Mouse (Mus musculus): Measurements from ENCODE around the gene Gm9513. TPM values are rescaled to one million over a fixed set of nuclear protein-coding genes. Genes with fewer than 3 reads are reported as not detected.

Gm9513 gene
- polyA plus RNA-seq (2012; rRNA removed) (not detected in 2 replicates), polyA plus RNA-seq (2014; fragmentation: Nextera tagmentation; extraction: Ambion mirVana) (not detected in 2 replicates)

GRCm38 (mm10) chr9:36475338-36475737 lies at the start of gene Gm9513:
TSS of gene Gm9513 (plus strand) at chr9:36475638.
- Histone ChIP-seq H3K9ac (ENCODE audit: low read depth, low read length, severe bottlenecking) (no peak within 1 kb of the TSS), H3K4me2 (replicated peaks; ENCODE audit: low read depth, low read length, severe bottlenecking) (no peak within 1 kb of the TSS), H3K9me3 (ENCODE audit: control insufficient read depth, low read length) (no peaks in the 10 kb centered on the region), H3K27ac (replicated peaks; ENCODE audit: low read depth, low read length) (no peak within 1 kb of the TSS), H3K4me1 (ENCODE audit: control insufficient read depth, insufficient read depth, low read length) (no peaks in the 10 kb centered on the region), H3K4me3 (replicated peaks; ENCODE audit: low read length) (no peak within 1 kb of the TSS), H3K27me3 (ENCODE audit: control insufficient read depth, insufficient read depth, low read length) (no peaks in the 10 kb centered on the region), H3K36me3 (ENCODE audit: control insufficient read depth, insufficient read depth, low read length) (no peaks in the 10 kb centered on the region)
- WGBS, result 59% methylated on average over 3 of the region's 3 CpGs
- no peak for ATAC-seq (ENCODE audit: low FRiP score, low read depth)
- TF ChIP-seq POLR2A (IDR thresholded peaks at IDR 0.05; ENCODE audit: borderline replicate concordance, extremely low read depth, insufficient read depth, insufficient read length), result no peak
- DNase-seq (ENCODE audit: low spot score), result no peak

GRCm38 (mm10) chr9:36431584-36431983 lies 43.9 kb upstream of the Gm9513 start, which contains the start of gene Gm7257:
TSS of gene Gm7257 (plus strand) at chr9:36431884.
- Histone ChIP-seq H3K36me3 (ENCODE audit: control insufficient read depth, insufficient read depth, low read length) (no peaks in the 10 kb centered on the region), H3K4me3 (replicated peaks; ENCODE audit: low read length) (no peak within 1 kb of the TSS), H3K9ac (ENCODE audit: low read depth, low read length, severe bottlenecking) (no peak within 1 kb of the TSS), H3K27ac (replicated peaks; ENCODE audit: low read depth, low read length) (no peak within 1 kb of the TSS), H3K27me3 (ENCODE audit: control insufficient read depth, insufficient read depth, low read length) (no peaks in the 10 kb centered on the region), H3K4me2 (replicated peaks; ENCODE audit: low read depth, low read length, severe bottlenecking) (no peak within 1 kb of the TSS), H3K4me1 (ENCODE audit: control insufficient read depth, insufficient read depth, low read length) (no peaks in the 10 kb centered on the region), H3K9me3 (ENCODE audit: control insufficient read depth, low read length) (no peaks in the 10 kb centered on the region)
- no peak for ATAC-seq (ENCODE audit: low FRiP score, low read depth)
- 83% methylated on average over 4 of the region's 4 CpGs for WGBS
- no peak for TF ChIP-seq POLR2A (IDR thresholded peaks at IDR 0.05; ENCODE audit: borderline replicate concordance, extremely low read depth, insufficient read depth, insufficient read length)
- DNase-seq (ENCODE audit: low spot score), result no peak

- 40% methylated on average over 2 of the region's 2 CpGs for WGBS
Measured at GRCm38 (mm10) chr9:36435051-36435764, 40.2 kb upstream of the Gm9513 start.

GRCm38 (mm10) chr9:36494501-36495220 lies 19.2 kb downstream of the Gm9513 start:
- 84% methylated on average over 4 of the region's 4 CpGs for WGBS
- Histone ChIP-seq H3K27me3 (ENCODE audit: control insufficient read depth, insufficient read depth, low read length) (no peaks in the 10 kb centered on the region), H3K9me3 (ENCODE audit: control insufficient read depth, low read length) (no peaks in the 10 kb centered on the region), H3K4me3 (replicated peaks; ENCODE audit: low read length) (no peak overlapping the region), H3K27ac (replicated peaks; ENCODE audit: low read depth, low read length) (no peak overlapping the region), H3K4me2 (replicated peaks; ENCODE audit: low read depth, low read length, severe bottlenecking) (no peak overlapping the region), H3K36me3 (ENCODE audit: control insufficient read depth, insufficient read depth, low read length) (no peaks in the 10 kb centered on the region), H3K9ac (ENCODE audit: low read depth, low read length, severe bottlenecking) (no peak overlapping the region), H3K4me1 (ENCODE audit: control insufficient read depth, insufficient read depth, low read length) (no peaks in the 10 kb centered on the region)
- no peak for ATAC-seq (ENCODE audit: low FRiP score, low read depth)
- no peak for TF ChIP-seq POLR2A (IDR thresholded peaks at IDR 0.05; ENCODE audit: borderline replicate concordance, extremely low read depth, insufficient read depth, insufficient read length)
- DNase-seq (ENCODE audit: low spot score), result no peak

More at GRCm38 (mm10) chr9:36435051-36435764, 40.2 kb upstream of the Gm9513 start:
- Histone ChIP-seq H3K4me2 (replicated peaks; ENCODE audit: low read depth, low read length, severe bottlenecking) (no peak overlapping the region), H3K27ac (replicated peaks; ENCODE audit: low read depth, low read length) (no peak overlapping the region), H3K4me3 (replicated peaks; ENCODE audit: low read length) (no peak overlapping the region), H3K27me3 (ENCODE audit: control insufficient read depth, insufficient read depth, low read length) (no peaks in the 10 kb centered on the region), H3K4me1 (ENCODE audit: control insufficient read depth, insufficient read depth, low read length) (no peaks in the 10 kb centered on the region), H3K9ac (ENCODE audit: low read depth, low read length, severe bottlenecking) (no peak overlapping the region), H3K36me3 (ENCODE audit: control insufficient read depth, insufficient read depth, low read length) (no peaks in the 10 kb centered on the region), H3K9me3 (ENCODE audit: control insufficient read depth, low read length) (no peaks in the 10 kb centered on the region)
- no peak for TF ChIP-seq POLR2A (IDR thresholded peaks at IDR 0.05; ENCODE audit: borderline replicate concordance, extremely low read depth, insufficient read depth, insufficient read length)
- no peak for ATAC-seq (ENCODE audit: low FRiP score, low read depth)
- DNase-seq (ENCODE audit: low spot score), result no peak

GRCm38 (mm10) chr9:36495824-36496223 lies 20.4 kb downstream of the Gm9513 start:
- Histone ChIP-seq H3K4me3 (replicated peaks; ENCODE audit: low read length) (no peak overlapping the region), H3K4me2 (replicated peaks; ENCODE audit: low read depth, low read length, severe bottlenecking) (no peak overlapping the region), H3K27me3 (ENCODE audit: control insufficient read depth, insufficient read depth, low read length) (no peaks in the 10 kb centered on the region), H3K9me3 (ENCODE audit: control insufficient read depth, low read length) (no peaks in the 10 kb centered on the region), H3K36me3 (ENCODE audit: control insufficient read depth, insufficient read depth, low read length) (no peaks in the 10 kb centered on the region), H3K27ac (replicated peaks; ENCODE audit: low read depth, low read length) (no peak overlapping the region), H3K4me1 (ENCODE audit: control insufficient read depth, insufficient read depth, low read length) (no peaks in the 10 kb centered on the region), H3K9ac (ENCODE audit: low read depth, low read length, severe bottlenecking) (no peak overlapping the region)
- ATAC-seq (ENCODE audit: low FRiP score, low read depth), result no peak
- TF ChIP-seq POLR2A (IDR thresholded peaks at IDR 0.05; ENCODE audit: borderline replicate concordance, extremely low read depth, insufficient read depth, insufficient read length), result no peak
- no peak for DNase-seq (ENCODE audit: low spot score)
- 68% methylated on average over 1 of the region's 1 CpGs for WGBS
